Mouse (Mus musculus) adrenal gland, postnatal 36 days (tissue): ENCODE measurements around the gene Ncam1. TPM values are rescaled to one million over a fixed set of nuclear protein-coding genes. Genes with fewer than 3 reads are reported as not detected.

Experiments
- DNase-seq, 2 experiments: peaks; one replicate each; pipeline ENCODE4 v3.0.0; 2021; ENCODE audit warnings: mixed read lengths in 1 of 2
- total RNA-seq, 2 experiments: library from RNA; stranded (reverse); gene quantifications; 2 replicates each; pipeline ENCODE4 v1.2.3; 2021

The Ncam1 gene
- total RNA-seq, 2 experiments from 2014 or later: 37.5 to 40.2 TPM

DNA sequence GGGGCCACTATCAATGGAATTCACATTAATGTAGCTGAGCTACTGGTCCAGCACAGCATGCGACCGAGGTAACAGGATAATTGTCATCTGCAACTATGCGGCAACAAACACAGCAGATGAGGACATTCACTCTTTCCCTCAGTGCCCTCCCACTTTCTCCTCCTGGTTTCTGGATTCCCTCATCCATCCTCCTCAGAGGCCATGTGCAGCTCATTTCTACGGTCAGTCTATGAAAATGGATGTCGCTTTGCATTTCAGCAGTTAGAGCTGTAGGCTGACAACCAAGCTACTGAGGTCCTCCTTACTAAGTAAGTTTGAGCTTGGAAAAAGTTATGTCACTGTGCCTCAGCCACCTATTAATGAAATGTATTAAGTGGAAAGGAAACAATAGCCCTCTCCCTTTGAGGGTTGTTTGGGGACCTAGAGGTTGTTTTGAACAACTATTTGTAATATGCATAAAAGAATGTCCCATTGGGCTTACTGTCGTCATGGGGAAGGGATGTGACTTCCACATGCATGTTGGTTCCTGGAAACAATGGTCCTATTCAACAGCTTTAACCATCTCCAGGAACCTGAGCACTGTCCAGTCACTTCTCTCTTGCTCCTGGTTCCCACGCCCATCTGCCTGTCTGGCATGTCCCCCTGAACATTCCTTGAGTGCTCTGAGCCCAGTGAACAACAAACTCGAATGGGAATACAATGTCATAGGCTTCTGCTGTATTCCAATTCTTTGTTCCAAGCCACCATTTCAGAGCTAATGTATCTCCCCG lies 122.8 kb downstream of the Ncam1 start:
- no peak for DNase-seq

- no peak for DNase-seq
Measured at GRCm38 (mm10) chr9:49672646-49673199, 126.0 kb downstream of the Ncam1 start.

DNA sequence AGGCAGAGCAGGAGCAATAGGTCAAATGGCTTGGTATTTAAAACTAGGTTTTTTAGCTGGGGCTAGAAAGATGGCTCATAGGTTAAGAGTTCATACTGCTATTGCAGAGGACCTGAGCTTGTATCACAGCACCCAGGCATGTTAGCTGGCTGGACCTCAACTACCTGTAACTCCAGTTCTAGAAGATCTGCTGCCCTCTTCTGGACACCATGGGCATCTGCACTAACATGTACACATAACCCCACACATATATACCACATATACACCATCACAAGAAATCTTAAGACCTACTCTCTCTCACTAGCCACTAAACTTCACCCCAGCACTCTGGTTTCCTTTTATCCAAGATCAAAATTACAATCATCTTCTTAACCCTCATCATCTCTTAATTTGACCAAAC lies 131.7 kb downstream of the Ncam1 start:
- DNase-seq: no peak

GRCm38 (mm10) chr9:49665361-49665760 lies 133.4 kb downstream of the Ncam1 start:
- DNase-seq: no peak

GRCm38 (mm10) chr9:49663927-49664320 lies 134.8 kb downstream of the Ncam1 start:
- no peak for DNase-seq

GRCm38 (mm10) chr9:49662958-49663926 lies 135.5 kb downstream of the Ncam1 start:
- peak; percentile 28 to 46 for DNase-seq

DNA sequence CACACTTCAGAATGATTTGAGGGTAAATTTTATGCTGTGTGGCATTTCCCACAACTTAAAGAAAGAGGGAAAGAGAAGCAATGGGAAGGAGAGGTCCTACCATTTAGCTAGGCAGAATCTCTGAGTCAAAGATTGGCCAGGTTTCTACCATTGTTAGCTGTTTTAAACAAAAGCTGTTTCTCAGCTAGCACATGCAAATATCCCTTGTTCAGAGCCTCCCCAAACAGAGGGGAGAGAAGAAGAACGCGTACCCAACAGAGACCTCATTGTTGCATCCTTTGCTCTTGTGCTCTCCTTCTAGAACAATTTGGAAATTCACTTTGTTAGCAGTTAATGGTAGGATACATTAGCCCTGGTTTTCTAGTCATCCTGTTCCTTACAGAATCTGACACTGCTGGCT lies 137.2 kb downstream of the Ncam1 start:
- no peak for DNase-seq

GRCm38 (mm10) chr9:49658381-49658856 lies 140.3 kb downstream of the Ncam1 start:
- no peak for DNase-seq

DNA sequence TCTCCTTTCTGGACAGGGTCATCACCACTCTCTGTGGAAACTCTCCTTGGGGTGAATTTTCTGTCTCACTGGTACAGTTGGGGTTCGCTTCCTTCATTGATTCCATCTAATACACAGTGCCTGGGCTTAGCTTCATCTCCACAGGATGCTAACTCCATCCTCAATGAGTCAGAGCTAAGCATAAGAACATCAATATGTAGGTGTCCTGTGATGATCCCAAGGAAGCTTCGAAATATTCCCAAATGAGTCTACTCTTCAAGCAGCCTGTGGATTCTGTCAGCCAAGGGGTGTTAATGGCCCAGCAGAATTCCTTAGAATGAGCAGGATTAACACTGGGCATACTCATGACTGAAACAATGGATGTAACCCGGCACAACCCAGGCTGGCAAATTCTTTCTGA lies 144.3 kb downstream of the Ncam1 start:
- no peak for DNase-seq

DNA sequence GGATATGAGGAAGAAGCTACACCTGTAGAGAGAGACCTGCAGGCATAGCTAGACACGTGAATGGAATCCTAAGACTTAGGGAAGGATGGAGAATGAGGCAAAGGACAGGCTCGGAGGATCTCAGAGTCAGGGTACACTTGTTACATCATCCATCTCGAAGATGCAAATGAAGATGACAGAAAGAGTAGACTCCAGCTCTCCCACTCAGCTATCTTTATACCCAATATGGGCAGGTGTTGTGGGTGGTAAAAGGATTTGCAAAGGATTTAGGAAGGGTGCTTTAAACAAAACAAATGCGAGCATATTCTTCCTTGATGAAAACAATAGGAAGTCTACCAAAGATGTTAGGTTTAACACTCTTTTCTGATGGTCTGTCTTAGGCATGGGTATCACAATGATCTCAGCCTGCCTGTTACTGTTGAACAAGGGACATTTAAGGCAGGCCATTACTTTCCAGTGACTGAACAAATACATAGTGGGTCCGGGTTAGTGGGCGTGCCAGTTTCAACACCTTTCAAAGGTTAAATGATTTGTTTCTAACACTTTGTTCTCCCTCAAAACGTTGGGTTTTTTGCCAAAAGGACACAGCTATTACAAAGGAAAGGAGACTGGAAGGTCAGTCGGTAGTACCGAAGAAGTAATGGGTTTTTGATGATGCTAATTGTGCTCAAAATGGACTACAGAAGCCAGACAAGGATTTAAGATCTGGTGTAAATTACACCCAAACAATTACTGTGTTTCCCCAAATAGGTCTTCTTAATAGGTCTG lies 145.1 kb downstream of the Ncam1 start:
- DNase-seq: no peak

GRCm38 (mm10) chr9:49644296-49644695 lies 154.4 kb downstream of the Ncam1 start:
- DNase-seq: no peak

- no peak for DNase-seq
Measured at GRCm38 (mm10) chr9:49640764-49641163, 158.0 kb downstream of the Ncam1 start.

- DNase-seq: no peak
Measured at GRCm38 (mm10) chr9:49640142-49640541, 158.6 kb downstream of the Ncam1 start.

GRCm38 (mm10) chr9:49637955-49638354 lies 160.8 kb downstream of the Ncam1 start:
- no peak for DNase-seq

GRCm38 (mm10) chr9:49635668-49636326 lies 162.9 kb downstream of the Ncam1 start:
- DNase-seq: no peak

DNA sequence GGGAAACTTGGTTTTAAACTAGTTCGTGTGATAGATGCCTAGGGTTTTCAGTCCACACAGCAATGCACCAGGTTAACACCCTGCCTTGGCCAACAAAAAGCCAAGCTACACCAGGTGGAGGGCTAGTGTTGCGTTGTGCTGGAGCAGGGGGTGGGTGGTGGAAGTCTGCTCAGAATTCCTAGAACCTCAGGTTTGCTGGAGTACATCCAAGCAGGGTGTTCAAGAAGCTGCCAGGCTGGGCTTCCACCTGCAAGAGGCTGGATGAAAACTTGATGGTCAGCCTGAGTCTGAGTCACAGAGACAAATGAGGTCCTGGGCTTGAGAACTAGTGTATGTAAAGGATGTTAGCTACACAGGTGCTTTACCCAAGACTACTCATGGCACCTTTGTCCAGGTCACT lies 166.1 kb downstream of the Ncam1 start:
- no peak for DNase-seq

DNA sequence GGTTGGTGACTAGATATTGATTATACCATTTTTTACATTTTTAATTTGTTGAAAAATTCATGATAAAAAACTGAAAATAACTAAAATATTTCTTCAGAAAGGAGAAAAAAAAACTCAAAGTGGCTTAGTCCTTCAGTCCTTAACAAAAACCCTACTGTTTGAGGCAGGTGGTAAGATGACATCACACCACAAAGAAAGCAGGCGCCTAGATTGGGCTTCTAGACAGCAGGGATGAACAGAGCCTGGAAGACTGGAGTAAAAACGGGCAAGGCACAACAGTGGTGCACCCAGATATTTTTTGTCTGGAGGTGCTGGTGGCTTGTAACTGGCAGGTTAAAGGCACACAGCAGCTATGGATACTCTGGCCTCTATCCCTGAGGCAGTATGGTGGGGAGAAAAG lies 168.4 kb downstream of the Ncam1 start:
- no peak for DNase-seq

DNA sequence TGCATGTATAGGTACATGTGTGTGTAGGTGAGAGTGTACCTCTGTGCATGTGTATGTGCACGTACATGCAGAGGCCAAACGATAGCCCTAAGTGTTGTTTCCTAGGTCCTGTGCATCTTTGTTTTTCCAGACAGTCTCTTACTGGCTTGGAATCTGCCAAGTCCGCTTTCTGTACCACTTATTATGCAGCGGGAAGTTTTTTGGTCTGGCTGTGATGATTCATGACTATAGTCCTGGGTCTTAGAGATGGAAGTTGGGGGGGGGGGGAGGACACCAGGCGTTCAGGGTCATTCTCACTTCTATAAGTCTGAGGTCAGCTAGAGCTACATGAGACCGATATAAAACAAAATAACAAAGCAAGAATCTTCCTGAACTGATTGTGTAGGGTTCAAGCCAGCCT lies 173.8 kb downstream of the Ncam1 start:
- no peak for DNase-seq

- no peak for DNase-seq
Measured at GRCm38 (mm10) chr9:49623934-49624505, 174.7 kb downstream of the Ncam1 start.

- no peak for DNase-seq
Measured at GRCm38 (mm10) chr9:49622928-49623676, 175.6 kb downstream of the Ncam1 start.
